Mouse (Mus musculus) liver, embryonic 14.5 days (tissue): ENCODE measurements around the gene Mcpt4.

ENCODE experiments used
- CTCF ChIP-seq: IDR thresholded peaks from 2 replicates; pipeline ENCODE4 v1.5.1; 2016; ENCODE audit warnings: antibody characterized with exemption, low read depth, control low read depth
- EP300 ChIP-seq: IDR thresholded peaks from 2 replicates; pipeline ENCODE4 v1.6.1; 2016; ENCODE audit warnings: antibody characterized with exemption, low read depth

DNA sequence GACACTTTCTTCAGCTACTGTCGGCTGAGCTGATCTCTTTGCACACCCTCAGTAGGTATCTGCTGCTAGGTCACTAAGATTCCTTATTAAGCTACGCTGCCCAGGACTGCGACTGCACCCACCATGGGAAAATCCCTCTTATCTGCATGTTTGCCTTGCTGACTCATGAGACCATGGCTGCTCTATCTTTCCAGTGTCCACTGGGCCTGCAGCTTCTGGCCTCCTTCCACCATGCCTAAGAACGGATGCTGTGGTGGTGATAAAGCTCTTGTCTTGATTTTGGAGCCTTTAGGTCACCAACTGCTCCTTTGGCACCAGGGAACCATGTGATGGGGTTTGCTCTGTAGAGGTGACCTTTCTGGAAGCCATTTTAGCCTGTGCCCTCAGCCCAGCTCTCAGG lies 4.4 kb downstream of the Mcpt4 start:
- no peak for TF ChIP-seq EP300
- no peak for TF ChIP-seq CTCF
